Mouse (Mus musculus) kidney, postnatal 14 days (tissue): Measurements from ENCODE around the gene Cct8l1.

Source experiments
- DNase-seq: peaks from one replicate; pipeline ENCODE4 v3.0.0; 2022; ENCODE audit warnings: mixed read lengths

The Cct8l1 gene

DNA sequence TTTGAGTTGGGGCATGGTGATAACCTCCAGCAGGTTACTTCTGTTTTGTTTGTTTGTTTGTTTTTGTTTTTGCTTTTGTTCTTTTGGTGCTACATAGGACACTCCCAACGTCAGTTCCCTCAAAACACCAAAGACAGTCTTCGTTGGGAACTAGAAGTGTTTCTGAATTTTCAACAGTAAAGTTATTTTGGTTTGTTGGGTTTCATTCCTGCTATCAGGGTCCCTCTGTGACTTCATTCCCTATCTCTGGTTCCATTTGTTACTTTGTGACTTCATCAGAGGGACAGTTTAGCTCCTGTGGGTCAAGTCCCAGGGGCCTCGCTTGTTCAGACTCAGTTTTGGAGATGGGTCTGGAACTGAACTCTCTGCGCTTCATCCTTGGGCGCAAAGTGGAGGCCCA, at the start of gene Cct8l1:
Cct8l1 (plus strand) TSS at position 301 of the 400 bp plus-strand sequence.
- no peak for DNase-seq

DNA sequence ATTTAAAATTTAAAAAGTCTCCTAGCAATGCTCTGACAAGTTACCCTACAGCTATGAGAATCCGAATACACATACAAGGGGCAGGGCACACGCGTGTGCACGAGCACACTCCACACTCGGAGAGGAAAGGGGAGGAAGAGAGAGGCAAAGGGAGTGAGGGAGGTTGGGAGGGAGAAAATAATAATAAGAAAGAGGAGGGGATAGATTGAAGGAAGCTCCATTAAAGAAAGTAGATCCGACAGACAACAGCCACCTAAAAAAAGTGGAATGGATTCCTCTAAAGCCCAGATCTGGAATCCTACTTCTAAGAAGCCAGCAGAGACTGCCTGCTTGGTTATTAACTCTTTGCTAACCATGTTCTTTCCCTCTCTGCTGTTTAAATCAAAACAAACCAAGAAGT, 43.8 kb upstream of the Cct8l1 start:
- DNase-seq, result peak; percentile 35

DNA sequence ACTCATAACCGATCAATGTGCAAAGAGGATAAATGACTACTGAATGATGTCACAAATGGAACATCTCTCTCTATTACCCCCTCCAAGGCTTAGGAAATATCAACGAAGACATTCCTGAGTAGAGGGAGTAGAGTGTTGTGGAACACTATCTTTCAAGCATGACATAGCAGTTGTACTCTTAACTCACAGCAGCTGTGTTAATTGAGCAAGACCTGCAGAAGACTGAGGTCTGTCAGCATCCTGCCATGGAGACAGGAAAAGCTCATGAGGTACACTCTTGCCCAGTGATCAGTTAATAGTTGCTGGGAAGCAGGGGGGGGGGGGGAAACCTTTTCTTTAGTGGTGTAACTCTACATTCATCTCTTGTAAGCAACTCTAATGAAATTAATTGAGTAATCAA, 40.1 kb upstream of the Cct8l1 start:
- DNase-seq, result no peak

DNA sequence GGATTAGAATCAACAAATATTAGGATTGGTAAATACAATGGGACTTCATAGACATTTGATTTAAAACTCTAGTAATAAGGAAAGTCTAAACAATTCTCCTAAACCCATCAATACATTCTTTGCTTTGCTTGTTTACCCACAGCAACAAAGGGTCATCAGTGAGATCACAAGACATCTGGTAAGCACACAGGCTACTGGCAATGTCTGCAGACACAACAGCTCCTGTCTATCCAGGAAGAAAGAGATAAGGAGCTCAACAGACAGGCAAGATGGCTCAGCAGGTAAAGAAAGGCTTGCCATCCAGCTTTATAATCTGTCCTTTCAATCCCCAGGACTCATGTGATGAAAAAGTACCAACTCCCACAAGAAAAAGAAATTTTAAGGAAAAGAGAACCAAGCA, 37.0 kb upstream of the Cct8l1 start:
- no peak for DNase-seq

DNA sequence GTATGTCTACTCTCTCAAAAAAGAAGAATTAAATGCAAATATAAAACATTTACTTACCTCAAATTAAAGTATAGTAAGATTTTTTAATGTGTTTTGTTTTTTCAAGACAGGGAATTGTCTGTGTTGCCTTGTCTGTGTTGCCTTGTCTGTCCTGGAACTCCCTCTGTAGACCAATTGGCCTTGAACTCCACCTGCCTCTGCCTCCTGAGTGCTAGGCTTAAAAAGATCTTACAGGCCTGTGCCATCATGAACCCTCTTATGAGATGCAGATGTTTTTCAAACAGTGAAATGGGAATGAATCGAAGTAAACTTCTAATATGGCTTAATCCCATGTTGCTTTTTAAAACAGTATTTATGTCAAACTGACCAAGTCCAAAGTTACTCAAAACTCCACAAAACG, 19.2 kb upstream of the Cct8l1 start:
- no peak for DNase-seq

DNA sequence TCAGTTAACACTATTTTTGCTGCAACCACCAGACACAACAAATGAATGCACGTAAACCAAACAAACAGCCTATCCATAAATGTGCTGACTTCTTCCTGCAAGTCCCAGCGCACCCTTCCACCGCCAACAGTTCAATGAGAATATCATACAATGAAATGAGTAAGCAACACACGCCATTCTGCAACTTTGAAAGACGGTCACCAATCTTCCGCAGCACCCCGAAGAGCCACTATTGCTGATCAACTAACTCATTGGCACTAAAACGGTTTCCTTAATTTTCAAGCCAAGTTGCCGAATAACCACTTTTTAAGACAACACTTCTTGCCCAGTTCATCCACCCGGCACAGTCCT, 18.5 kb upstream of the Cct8l1 start:
- no peak for DNase-seq

DNA sequence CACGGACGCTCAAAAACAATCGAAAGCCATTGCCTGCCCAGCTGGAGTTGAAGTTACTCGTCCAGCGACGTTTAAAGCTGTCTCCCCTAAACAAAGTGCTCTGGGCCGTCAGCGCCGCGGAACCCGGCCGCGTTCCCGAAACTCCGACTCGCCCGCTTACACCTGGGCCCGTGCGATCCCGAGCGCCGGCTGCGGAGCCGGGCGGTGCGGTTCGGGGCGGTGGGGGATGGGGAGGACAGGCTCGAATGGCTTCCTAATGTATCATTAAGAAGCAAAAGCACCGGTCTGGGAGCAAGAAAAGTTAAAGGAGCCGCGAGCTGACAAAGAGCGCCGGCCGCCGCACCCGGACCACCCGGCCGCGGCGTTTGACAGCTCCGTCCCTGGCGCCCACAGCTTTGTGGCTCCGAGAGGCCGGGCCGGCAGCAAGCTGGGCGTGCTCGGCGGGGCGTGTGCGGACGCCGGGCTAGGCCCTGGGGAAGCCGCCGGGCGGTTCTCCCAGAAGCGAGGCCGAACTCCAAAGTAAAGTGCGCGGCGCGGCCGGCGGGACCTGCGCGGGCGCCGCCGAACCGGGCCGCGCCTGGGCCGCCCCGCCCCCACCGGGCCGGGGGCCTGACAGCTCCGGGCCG, 18.0 kb upstream of the Cct8l1 start:
- DNase-seq, result peak; percentile 65

DNA sequence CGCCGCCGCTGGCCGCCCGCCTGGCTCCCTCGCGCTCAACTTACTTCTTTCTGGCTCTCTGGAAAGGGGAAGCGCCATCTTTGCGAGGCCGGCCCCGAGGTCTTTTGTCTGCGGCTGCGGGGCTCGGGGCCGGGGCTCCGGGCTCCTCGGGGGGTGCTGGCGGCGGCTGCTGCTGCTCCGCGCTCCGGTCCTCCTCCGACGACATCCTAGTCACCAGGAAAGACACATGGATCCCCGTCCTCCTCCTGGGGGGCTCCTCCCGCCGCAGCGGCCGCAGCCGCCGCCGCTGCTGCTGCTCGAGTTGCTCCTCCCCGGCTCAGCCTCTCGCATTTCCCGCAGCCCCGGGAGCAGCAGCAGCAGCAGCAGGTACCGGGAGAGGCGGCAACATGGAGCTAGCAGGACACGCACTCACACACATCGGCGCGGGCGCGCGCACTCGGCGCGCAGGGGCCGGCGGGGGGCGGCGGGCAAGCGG, 17.5 kb upstream of the Cct8l1 start, which contains the start of gene Kmt2c:
Kmt2c (minus strand) TSS at position 438 of the 475 bp plus-strand sequence.
- DNase-seq, result peak; percentile 89

DNA sequence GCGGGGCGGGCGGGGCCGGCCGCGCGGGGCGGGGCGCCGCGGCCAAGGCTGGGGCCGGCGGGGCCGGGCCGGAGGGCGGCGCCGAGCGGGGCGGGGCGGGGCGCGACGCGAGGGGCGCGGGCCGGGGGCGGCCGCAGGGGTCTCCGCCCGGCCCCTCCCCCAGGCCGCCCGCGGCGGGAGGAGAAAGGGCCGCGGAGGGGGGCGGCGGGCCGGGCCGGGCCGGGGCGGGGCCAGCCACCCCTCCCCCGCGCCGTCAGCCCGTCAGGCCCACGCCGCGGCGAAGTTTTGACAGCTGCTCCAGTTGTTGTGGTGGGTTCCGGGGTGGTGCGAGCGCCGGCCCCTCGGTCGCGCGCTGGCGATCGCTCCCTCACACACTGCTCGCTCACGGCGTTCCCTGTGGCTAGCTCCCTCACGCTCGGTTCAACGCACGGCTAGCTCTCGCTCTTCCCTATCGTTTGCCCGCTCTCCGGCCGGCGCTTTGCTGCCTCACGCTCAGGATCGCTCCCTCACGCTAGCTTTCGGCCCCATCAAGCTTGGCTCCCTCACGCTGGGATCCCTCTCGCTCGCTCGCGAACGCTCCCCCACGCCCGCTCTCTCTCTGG, 16.9 kb upstream of the Cct8l1 start:
- DNase-seq, result peak; percentile 90

DNA sequence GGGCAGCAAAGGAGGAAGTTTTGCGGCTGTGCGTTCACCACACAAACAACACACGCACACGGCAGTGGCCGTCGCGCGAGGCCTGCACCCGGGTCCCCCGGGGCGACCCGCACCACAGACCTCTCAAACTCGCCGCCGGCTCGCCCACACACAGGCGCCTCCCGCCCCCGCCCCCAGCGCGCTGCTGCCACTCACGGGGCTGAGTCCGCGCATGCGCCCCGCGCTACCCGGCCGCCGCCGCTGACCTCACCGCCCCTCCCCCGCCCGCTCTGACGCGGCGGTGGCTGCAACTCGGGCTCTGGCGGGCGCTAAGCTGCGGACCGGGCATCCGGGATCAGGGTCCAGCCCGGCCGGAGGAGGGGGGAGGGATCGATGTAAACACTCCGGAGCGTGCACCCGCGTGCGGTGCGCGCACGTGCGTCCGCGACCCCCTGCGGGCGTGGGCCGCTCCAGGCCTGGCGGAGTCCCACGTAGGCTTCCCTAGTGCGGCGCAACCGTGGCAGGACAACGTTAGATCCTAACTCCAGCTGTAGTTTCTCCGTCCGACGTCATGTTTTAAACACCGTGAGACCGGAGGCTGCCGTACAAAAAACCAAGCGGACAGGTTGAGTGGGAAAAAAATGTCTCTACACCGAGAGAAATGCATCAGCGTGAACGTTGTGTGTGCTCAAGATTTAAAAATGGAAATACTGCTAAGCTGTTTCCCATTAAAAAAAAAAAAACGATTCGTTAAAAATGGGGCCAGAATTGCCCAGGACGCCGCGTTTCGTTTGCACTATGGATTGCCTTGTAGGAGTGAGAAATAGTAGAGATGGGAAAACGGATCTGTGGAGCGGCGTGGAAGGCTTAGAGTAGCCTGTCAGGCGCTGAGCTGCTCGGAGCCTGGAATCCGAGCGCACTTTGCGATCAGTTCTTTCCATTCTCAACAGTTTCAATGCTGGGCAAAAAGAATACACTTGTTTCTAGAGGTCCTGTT, 16.2 kb upstream of the Cct8l1 start:
- DNase-seq, result peak; percentile 99

DNA sequence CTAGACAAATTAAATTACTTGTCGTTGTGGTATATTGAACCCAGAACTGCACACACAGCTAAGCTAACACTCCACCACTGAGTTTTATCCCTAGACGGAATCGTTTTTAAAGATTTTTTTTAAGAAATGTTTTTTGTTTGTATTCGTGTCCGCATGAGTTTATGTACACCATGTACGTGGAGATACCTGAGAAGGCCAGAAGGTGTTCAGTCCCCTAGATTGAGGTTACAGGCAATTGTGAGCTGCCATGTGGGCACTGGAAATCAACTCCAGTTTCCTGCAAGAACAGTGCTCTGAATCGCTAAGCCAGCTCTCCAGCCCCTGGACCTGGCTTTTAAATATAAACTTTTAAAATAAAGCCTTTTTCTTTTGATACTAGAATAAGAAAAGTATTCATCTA, 15.2 kb upstream of the Cct8l1 start:
- DNase-seq, result no peak

DNA sequence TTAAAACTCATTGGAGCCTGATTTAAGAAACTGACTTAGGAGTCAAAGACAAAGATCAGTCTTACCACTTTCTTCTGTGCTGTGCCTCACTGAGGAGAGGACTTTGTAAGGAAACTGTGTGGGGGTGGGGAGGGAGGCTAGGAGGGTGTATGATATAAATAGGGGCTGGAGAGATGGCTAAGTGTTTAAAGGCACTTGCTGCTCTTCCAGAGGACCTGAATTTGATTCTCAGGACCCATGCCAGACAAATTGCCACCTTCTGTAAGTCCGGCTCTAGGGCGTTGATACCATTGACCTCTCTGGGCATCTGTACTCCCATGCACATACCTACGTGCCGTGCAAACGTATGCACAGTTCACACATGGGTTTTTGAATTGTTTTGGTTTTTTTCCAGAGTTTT, 9.8 kb upstream of the Cct8l1 start:
- DNase-seq, result no peak

DNA sequence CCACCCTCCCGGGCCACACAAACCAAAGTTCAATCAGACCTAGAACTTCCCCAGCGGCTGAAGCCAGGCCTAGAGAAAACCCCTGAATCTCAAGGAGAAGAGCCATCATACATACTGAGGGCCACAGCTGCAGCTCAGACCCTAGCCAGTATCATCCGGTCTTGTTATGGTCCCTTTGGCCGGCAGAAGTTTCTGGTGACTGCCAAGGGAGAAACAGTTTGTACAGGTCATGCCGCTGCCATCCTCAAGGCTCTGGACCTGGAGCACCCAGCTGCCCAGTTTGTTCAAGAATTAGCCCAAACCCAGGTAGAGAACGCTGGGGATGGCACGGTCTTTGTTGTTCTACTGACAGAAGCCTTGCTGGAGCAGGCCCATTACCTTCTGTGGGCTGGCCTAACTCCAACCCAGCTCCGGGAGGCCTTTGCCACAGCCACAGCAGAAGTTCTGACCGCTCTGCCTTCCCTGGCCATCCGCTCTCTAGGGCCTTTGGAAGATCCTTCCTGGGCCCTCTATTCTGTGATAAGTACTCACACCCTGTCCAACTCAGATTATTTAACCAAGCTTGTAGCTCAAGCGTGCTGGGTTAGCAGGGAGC, 531 bp downstream of the Cct8l1 start:
- no peak for DNase-seq

DNA sequence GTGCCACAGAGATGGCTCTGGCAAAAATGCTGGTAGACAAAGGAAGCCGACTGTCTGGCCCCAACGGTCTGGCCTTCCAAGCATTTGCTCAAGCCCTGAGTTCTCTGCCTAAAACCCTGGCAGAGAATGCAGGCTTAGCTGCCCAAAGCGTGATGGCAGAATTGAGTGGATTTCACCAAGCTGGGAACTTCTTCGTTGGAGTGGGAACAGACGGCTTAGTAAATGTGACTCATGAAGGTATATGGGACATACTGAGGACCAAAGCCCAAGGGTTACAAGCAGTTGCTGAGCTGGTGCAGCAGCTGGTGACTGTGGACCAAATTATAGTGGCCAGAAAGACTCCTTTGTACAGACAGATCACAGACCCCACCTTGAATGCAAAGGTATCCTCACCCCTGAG, 1.7 kb downstream of the Cct8l1 start:
- DNase-seq, result no peak

DNA sequence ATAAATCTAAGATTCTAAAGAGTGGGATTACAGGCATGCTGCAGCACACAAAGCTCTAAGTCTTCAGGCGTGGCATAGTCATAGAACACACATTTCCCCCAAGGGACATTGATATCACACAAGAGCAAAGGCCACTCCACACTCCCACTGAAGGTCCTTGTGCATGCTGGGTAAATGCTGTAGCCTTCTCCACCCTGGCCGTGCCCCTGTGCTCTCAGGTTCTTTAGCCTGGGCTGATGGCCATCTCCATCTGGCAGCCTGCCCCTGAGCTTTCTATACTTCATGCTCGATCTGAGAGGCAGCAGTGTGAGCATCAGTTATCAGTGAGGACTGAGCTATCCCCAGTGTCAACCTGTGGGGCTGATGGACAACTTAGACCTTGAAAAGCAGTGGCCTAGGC, 4.0 kb downstream of the Cct8l1 start:
- DNase-seq, result no peak

DNA sequence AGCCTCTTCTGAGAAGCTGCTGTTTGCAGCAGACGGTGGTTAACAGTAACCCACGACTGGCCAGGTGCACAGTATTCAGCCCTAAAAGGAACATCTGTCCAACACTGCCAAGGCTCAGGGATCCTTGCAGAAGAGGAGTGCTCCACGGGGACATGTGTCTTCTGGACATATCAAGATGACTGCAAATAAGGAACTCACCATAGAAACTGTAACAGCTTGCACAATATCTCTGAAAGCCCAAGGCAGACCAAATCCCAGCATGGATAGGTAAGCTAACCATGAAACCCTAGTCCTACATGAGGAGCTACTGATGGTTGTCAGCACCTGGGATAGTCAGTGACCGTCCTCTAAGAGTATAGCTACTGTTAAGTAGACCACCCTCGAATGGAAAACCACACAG, 5.6 kb downstream of the Cct8l1 start:
- DNase-seq, result no peak

DNA sequence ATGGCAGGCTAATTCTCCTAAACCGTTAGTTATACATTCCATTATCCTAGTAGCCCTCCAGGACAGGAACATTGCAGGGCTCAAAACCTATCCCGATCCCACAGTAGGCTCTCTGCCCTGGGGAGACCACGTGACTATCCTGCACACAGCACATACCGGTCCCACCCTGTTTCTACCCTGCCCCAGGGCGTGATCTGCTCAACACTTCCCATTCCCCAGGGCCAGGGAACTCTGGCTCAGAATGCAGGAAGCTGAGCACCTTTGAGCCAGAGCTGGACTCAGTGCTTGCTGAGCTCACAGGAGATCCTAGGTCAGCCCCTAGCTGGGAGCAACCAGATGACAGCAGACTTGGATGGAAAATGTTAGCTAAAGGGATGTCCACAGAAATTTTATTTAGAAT, 10.2 kb downstream of the Cct8l1 start:
- DNase-seq, result peak; percentile 17

DNA sequence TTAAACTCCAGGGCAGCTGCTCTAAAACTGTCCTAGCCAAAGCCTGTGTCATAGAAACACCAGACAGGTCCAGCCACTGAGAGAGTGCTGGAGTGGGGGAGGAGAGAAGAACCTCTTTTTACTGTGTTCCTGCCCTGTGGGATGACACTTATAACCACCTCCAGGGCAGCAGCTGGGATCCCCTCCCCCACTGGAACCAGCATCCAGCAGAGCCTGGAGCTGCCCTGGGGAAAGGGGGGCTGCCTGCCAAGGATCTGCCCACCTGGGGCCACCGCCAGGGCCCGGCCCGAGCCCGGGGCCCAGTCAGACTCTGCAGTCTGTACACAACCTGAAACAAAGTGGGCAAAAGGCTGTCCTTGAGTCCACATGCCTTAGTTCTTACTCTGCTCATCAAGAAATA, 11.1 kb downstream of the Cct8l1 start:
- DNase-seq, result no peak

DNA sequence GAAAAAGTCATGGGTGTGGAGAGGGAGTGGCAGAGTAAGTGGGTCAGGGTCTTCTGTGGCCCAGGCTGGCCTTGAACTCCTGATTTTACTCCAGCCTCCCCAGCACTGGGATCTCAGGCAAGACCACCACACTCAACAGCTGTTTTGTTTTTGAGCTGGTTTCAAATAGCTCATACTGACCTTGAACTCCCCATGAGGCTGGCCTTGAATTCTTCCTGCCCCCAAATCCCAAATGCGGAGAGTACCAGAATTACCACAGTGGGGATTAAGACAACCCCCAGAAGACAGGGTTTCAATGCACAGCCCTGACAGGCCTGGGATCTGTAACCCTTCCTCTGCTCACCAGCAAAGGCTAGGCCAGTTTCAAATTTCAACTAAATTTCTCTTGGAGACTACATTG, 12.1 kb downstream of the Cct8l1 start:
- DNase-seq, result no peak

DNA sequence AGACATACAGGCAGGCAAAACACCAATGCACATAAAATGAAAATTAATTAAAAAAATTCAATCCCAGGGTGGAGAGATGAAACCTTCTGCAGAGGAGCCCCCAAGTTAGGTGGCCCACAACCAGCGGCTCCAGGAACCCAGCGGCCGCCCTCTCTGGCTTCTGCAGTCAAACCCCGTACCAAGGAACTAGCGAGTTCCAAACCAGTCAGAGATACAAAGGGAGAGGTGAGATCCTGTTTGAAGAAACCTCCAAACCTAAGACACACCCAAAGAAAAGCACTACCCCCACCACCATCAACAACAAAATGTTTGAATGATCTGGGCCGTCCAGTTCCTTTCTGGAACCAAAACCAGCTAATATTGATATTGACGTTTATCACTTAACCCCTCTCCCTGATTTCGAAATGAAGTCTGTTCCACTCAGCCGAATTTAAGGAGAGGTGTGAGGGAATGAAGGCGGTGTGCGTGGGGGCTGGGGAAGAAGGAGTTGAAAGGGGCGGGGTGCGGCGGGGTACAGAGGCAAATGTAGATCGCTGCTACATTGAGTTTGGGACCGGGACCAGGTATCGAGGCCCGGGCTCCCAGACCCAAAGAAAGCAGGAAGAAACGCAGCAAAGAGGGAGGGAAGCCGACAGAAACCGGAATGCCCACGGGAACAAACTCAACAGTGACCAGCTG, 13.1 kb downstream of the Cct8l1 start:
- DNase-seq, result peak; percentile 12

DNA sequence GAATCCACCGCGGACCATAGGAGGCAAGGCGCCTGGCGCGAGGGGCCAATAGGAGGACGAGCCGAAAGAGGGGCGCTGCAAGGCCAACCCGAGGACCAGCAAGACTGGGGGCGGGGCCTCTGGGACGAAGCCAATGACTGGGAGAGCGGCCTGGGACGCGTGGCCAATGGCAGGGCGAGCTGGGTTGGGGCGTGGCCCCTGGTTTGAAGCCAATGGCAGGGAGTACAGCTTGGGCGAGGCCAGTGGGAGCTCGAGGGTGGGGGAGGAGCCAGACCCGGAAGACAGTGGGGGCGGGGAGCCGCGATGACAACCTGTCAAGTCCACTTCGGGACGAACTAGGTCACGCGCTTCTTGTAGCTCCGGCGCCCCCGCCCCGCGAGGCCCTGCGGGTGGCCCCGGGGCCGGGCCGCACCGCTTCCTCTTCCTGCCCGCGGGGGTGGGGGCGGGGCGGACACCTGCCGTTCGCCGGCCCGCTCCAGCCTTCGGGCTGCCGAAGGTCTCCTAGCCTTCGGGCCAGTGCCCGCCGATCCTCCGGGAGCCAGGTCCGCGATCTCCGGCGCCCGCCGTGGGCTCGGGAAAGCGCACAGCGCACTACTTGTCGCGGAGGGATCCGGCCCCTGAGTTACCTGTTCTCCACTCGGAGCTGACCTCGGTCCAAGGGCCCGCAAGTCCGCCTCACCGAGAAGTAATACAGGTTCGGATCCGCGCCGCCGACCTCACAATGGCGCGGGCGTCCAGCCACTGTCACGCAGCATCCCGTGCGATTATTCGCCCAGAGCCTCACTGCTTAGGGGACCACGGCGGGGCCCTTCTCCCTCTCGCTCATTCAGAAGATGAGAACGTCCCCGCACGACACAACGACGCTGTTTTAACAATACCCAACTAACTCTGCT, 13.9 kb downstream of the Cct8l1 start:
- peak; percentile 100 for DNase-seq

DNA sequence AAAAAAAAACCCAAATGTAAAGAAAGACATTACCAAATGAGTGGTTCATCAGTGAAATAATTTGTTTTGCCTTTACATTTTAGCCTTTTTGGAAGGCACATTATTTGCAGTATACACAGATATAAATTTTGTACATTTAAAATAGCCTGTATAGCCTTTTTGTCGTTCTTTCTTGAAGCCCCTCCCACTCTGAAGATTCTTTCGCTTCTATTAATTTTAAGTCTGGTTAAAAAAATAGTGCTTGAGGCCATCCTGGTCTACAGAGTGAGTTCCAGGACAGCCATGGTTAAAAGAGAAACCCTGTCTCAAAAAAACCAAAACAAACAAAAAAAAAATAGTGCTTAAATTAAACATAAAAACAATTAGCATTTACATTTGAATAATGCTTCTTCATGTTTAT, 14.8 kb downstream of the Cct8l1 start:
- no peak for DNase-seq
